Mouse (Mus musculus): ENCODE measurements around the gene Krtap12-1. TPM values are rescaled to one million over a fixed set of nuclear protein-coding genes. Genes with fewer than 3 reads are reported as not detected.

The Krtap12-1 gene
- polyA plus RNA-seq, 1 experiment from 2014 or later: not detected

DNA sequence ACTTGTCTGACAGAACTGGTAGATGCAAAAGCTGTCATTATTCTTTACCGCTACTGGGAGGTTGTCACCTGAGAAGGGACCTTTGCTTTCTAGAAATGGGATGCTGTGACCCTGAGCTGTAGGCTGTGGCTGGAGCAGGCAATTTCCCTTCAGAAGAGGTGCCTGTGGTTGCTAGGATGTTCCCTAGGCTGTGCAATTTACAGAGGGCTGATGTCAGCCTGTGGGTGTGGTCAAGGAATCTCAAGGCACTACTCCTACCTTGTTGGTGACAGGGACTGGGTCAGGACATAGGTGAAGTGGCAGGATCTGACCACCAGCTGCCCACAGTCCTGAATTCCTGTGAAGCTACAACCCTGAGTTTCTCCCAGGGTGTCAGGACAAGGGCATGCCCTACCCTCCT, 49.3 kb downstream of the Krtap12-1 start:
- Histone ChIP-seq H3K4me2 (ENCODE audit: low read depth, low read length) (no peak overlapping the region), H3K4me3 (ENCODE audit: low read depth, low read length) (no peak overlapping the region), H3K9ac (replicated peaks) (no peak overlapping the region), H3K36me3 (replicated peaks; ENCODE audit: insufficient read depth, low read length) (no peaks in the 10 kb centered on the region), H3K9me3 (ENCODE audit: low read length) (no peaks in the 10 kb centered on the region), H3K27ac (ENCODE audit: low read depth) (no peak overlapping the region), H3K4me1 (ENCODE audit: insufficient read depth) (no peaks in the 10 kb centered on the region), H3K27me3 (ENCODE audit: insufficient read depth, low read length) (no peaks in the 10 kb centered on the region)
- TF ChIP-seq CTCF (IDR thresholded peaks at IDR 0.05; ENCODE audit: low read depth): no peak
- no peak for TF ChIP-seq EP300 (IDR thresholded peaks at IDR 0.05; ENCODE audit: low read depth)
- ATAC-seq (no peak), DNase-seq (no peak)
- 67% methylated on average over 1 of the region's 1 CpGs for WGBS (ENCODE audit: insufficient replicate concordance)

Other genes with a start within 250 kb of the Krtap12-1 start
- 14.8 and 15.5 TPM in 2 replicates for gene Fam207a, start 204.8 kb upstream of the Krtap12-1 start, polyA plus RNA-seq (2015; fragmentation: Nextera tagmentation; extraction: Ambion mirVana)
- gene Itgb2, start 190.3 kb upstream of the Krtap12-1 start, polyA plus RNA-seq (2015; fragmentation: Nextera tagmentation; extraction: Ambion mirVana): 18.7 and 23.1 TPM in 2 replicates
- 126 and 129 TPM in 2 replicates for gene Pttg1ip, start 138.9 kb upstream of the Krtap12-1 start, polyA plus RNA-seq (2015; fragmentation: Nextera tagmentation; extraction: Ambion mirVana)
- 105 and 111 TPM in 2 replicates for gene Sumo3, start 114.5 kb upstream of the Krtap12-1 start, polyA plus RNA-seq (2015; fragmentation: Nextera tagmentation; extraction: Ambion mirVana)
- gene Gm49325, start 114.4 kb upstream of the Krtap12-1 start, polyA plus RNA-seq (2015; fragmentation: Nextera tagmentation; extraction: Ambion mirVana): 8.4 and 13.3 TPM in 2 replicates
- gene Ube2g2, start 98.3 kb upstream of the Krtap12-1 start, polyA plus RNA-seq (2015; fragmentation: Nextera tagmentation; extraction: Ambion mirVana): 37.4 and 40.4 TPM in 2 replicates
- gene Tspear, start 34.0 kb upstream of the Krtap12-1 start, polyA plus RNA-seq (2015; fragmentation: Nextera tagmentation; extraction: Ambion mirVana): 0.06 TPM in 1 of 2 replicates, not detected in the other
- gene Gm19402, start 29.8 kb upstream of the Krtap12-1 start, polyA plus RNA-seq (2015; fragmentation: Nextera tagmentation; extraction: Ambion mirVana): not detected in 2 replicates
- gene Gm9508, start 23.4 kb upstream of the Krtap12-1 start, polyA plus RNA-seq (2015; fragmentation: Nextera tagmentation; extraction: Ambion mirVana): not detected in 2 replicates
- not detected in 2 replicates for gene Gm10272, start 14.0 kb upstream of the Krtap12-1 start, polyA plus RNA-seq (2015; fragmentation: Nextera tagmentation; extraction: Ambion mirVana)
- gene Gm10024, start 9.1 kb upstream of the Krtap12-1 start, polyA plus RNA-seq (2015; fragmentation: Nextera tagmentation; extraction: Ambion mirVana): not detected in 2 replicates
- gene Gm10142, start 4.8 kb upstream of the Krtap12-1 start, polyA plus RNA-seq (2015; fragmentation: Nextera tagmentation; extraction: Ambion mirVana): not detected in 2 replicates
- not detected in 2 replicates for gene Gm10100, start 5.9 kb downstream of the Krtap12-1 start, polyA plus RNA-seq (2015; fragmentation: Nextera tagmentation; extraction: Ambion mirVana)
- not detected in 2 replicates for gene Gm18596, start 22.0 kb downstream of the Krtap12-1 start, polyA plus RNA-seq (2015; fragmentation: Nextera tagmentation; extraction: Ambion mirVana)
- gene Gm9736, start 30.8 kb downstream of the Krtap12-1 start, polyA plus RNA-seq (2015; fragmentation: Nextera tagmentation; extraction: Ambion mirVana): not detected in 2 replicates
- not detected in 2 replicates for gene Gm3233, start 39.1 kb downstream of the Krtap12-1 start, polyA plus RNA-seq (2015; fragmentation: Nextera tagmentation; extraction: Ambion mirVana)
- gene Gm3238, start 50.7 kb downstream of the Krtap12-1 start, polyA plus RNA-seq (2015; fragmentation: Nextera tagmentation; extraction: Ambion mirVana): not detected in 2 replicates
- gene Gm7138, start 56.3 kb downstream of the Krtap12-1 start, polyA plus RNA-seq (2015; fragmentation: Nextera tagmentation; extraction: Ambion mirVana): not detected in 2 replicates
- gene Gm3250, start 61.9 kb downstream of the Krtap12-1 start, polyA plus RNA-seq (2015; fragmentation: Nextera tagmentation; extraction: Ambion mirVana): not detected in 2 replicates
- not detected in 2 replicates for gene Gm7137, start 67.6 kb downstream of the Krtap12-1 start, polyA plus RNA-seq (2015; fragmentation: Nextera tagmentation; extraction: Ambion mirVana)
- not detected in 2 replicates for gene Gm9639, start 74.5 kb downstream of the Krtap12-1 start, polyA plus RNA-seq (2015; fragmentation: Nextera tagmentation; extraction: Ambion mirVana)
- gene Gm19668, start 78.5 kb downstream of the Krtap12-1 start, polyA plus RNA-seq (2015; fragmentation: Nextera tagmentation; extraction: Ambion mirVana): not detected in 2 replicates
- not detected in 2 replicates for gene Gm9507, start 91.2 kb downstream of the Krtap12-1 start, polyA plus RNA-seq (2015; fragmentation: Nextera tagmentation; extraction: Ambion mirVana)
- not detected in 2 replicates for gene Gm2696, start 94.1 kb downstream of the Krtap12-1 start, polyA plus RNA-seq (2015; fragmentation: Nextera tagmentation; extraction: Ambion mirVana)
- not detected in 2 replicates for gene Krtap10-4, start 106.5 kb downstream of the Krtap12-1 start, polyA plus RNA-seq (2015; fragmentation: Nextera tagmentation; extraction: Ambion mirVana)
- not detected in 2 replicates for gene Krtap10-10, start 115.3 kb downstream of the Krtap12-1 start, polyA plus RNA-seq (2015; fragmentation: Nextera tagmentation; extraction: Ambion mirVana)
- not detected in 2 replicates for gene Gm36176, start 126.2 kb downstream of the Krtap12-1 start, polyA plus RNA-seq (2015; fragmentation: Nextera tagmentation; extraction: Ambion mirVana)
- gene Gm10318, start 132.3 kb downstream of the Krtap12-1 start, polyA plus RNA-seq (2015; fragmentation: Nextera tagmentation; extraction: Ambion mirVana): not detected in 2 replicates
- gene Gm3285, start 141.4 kb downstream of the Krtap12-1 start, polyA plus RNA-seq (2015; fragmentation: Nextera tagmentation; extraction: Ambion mirVana): not detected in 2 replicates
- gene Lrrc3, start 181.9 kb downstream of the Krtap12-1 start, polyA plus RNA-seq (2015; fragmentation: Nextera tagmentation; extraction: Ambion mirVana): 24.4 and 26.6 TPM in 2 replicates
- 1.5 and 1.7 TPM in 2 replicates for gene Trpm2, start 250.0 kb downstream of the Krtap12-1 start, polyA plus RNA-seq (2015; fragmentation: Nextera tagmentation; extraction: Ambion mirVana)